Mouse (Mus musculus): ENCODE measurements around the gene Dnajc3.
A peak's percentile ranks its signal among the peaks of the same experiment; 100 is the strongest.

GRCm38 (mm10) chr14:119025889-119026288 is 88.1 kb downstream of the Dnajc3 start:
- TF ChIP-seq CTCF (IDR thresholded peaks at IDR 0.05; ENCODE audit: low read depth) (peak; percentile 69), EP300 (IDR thresholded peaks at IDR 0.05; ENCODE audit: low read depth) (no peak)
